Mouse (Mus musculus) large intestine, adult 2 months (tissue): ENCODE measurements at regions not wholly inside any gene's neighbourhood (a gene's known extent, or its start where the extent isn't known, plus 50 kb on each side); places are given as distances from the start of the nearest gene placed in this dataset.

Source experiments
- DNase-seq: peaks from one replicate; pipeline ENCODE4 v3.0.0-alpha.2; 2012; ENCODE audit warnings: low read depth, low spot score
- WGBS: fragments of 180-500 bp; shearing (Covaris S2); methylation state at CpG from one replicate; pipeline ENCODE4 v1.1.7; 2018; 5-methylcytosine and 5-hydroxymethylcytosine counted together

- WGBS, result 46% methylated on average over 2 of the region's 2 CpGs
- DNase-seq, result no peak
Measured at GRCm38 (mm10) chr13:110649870-110650497, 255.1 kb downstream of the Plk2 start.

- DNase-seq, result no peak
- 89% methylated on average over 7 of the region's 7 CpGs for WGBS
Measured at GRCm38 (mm10) chr13:110652201-110652600, 257.4 kb downstream of the Plk2 start.

- 21% methylated on average over 2 of the region's 2 CpGs for WGBS
- no peak for DNase-seq
Measured at GRCm38 (mm10) chr13:110665073-110665800, 270.4 kb downstream of the Plk2 start.

- no peak for DNase-seq
- 49% methylated on average over 7 of the region's 7 CpGs for WGBS
Measured at GRCm38 (mm10) chr13:110667276-110667956, 272.6 kb downstream of the Plk2 start.

GRCm38 (mm10) chr13:110673536-110673935, 278.7 kb downstream of the Plk2 start:
- 79% methylated on average over 2 of the region's 2 CpGs for WGBS
- no peak for DNase-seq

- DNase-seq, result no peak
- WGBS, result 73% methylated on average over 11 of the region's 11 CpGs
Measured at GRCm38 (mm10) chr13:110683259-110684041, 288.6 kb downstream of the Plk2 start.

GRCm38 (mm10) chr13:110688796-110689195, 293.9 kb downstream of the Plk2 start:
- 62% methylated on average over 3 of the region's 3 CpGs for WGBS
- DNase-seq, result no peak

GRCm38 (mm10) chr13:110690501-110691255, 295.8 kb downstream of the Plk2 start:
- WGBS, result 21% methylated on average over 10 of the region's 10 CpGs
- no peak for DNase-seq

GRCm38 (mm10) chr13:110692696-110693095, 297.9 kb downstream of the Plk2 start:
- no peak for DNase-seq
- 76% methylated on average over 5 of the region's 5 CpGs for WGBS

GRCm38 (mm10) chr13:110694876-110695275, 300.0 kb downstream of the Plk2 start:
- 83% methylated on average over 6 of the region's 6 CpGs for WGBS
- no peak for DNase-seq

- DNase-seq, result no peak
- WGBS, result 77% methylated on average over 5 of the region's 5 CpGs
Measured at GRCm38 (mm10) chr13:110696549-110696948, 301.7 kb downstream of the Plk2 start.

GRCm38 (mm10) chr13:110704261-110704660, 309.4 kb downstream of the Plk2 start:
- no peak for DNase-seq
- 67% methylated on average over 2 of the region's 2 CpGs for WGBS

- WGBS, result 55% methylated on average over 4 of the region's 4 CpGs
- no peak for DNase-seq
Measured at GRCm38 (mm10) chr13:110710847-110711246, 316.0 kb downstream of the Plk2 start.

- 27% methylated on average over 3 of the region's 3 CpGs for WGBS
- DNase-seq, result no peak
Measured at GRCm38 (mm10) chr13:110712527-110712926, 317.7 kb downstream of the Plk2 start.

GRCm38 (mm10) chr13:110722170-110722569, 327.3 kb downstream of the Plk2 start:
- WGBS, result 92% methylated on average over 10 of the region's 10 CpGs
- DNase-seq, result no peak

GRCm38 (mm10) chr13:110722752-110723151, 327.9 kb downstream of the Plk2 start:
- no peak for DNase-seq
- 74% methylated on average over 6 of the region's 6 CpGs for WGBS

- 68% methylated on average over 2 of the region's 2 CpGs for WGBS
Measured at GRCm38 (mm10) chr13:110724836-110725235, 330.0 kb downstream of the Plk2 start.

GRCm38 (mm10) chr13:110725821-110726220, 331.0 kb downstream of the Plk2 start:
- peak; percentile 73 for DNase-seq
- WGBS, result 29% methylated on average over 3 of the region's 3 CpGs

More at GRCm38 (mm10) chr13:110724836-110725235, 330.0 kb downstream of the Plk2 start:
- DNase-seq, result no peak

GRCm38 (mm10) chr13:110735511-110735910, 340.7 kb downstream of the Plk2 start:
- WGBS, result 39% methylated on average over 5 of the region's 5 CpGs
- DNase-seq, result no peak
